Mouse (Mus musculus) intestine, embryonic 14.5 days (tissue): ENCODE results near the gene Ly6g6e. TPM values are rescaled to one million over a fixed set of nuclear protein-coding genes. Genes with fewer than 3 reads are reported as not detected.

Experiments used
- ATAC-seq: fragments of 200-750 bp; cut with Nextera tagmentation; replicated peaks from 2 replicates; pipeline ENCODE4 v1.8.0; 2017; ENCODE audit warnings: low read depth, moderate number of reproducible peaks, moderate TSS enrichment, moderate library complexity; ENCODE audit not compliant: low FRiP score, low TSS enrichment
- DNase-seq: peaks from one replicate; pipeline ENCODE4 v3.0.0-alpha.2; 2018; ENCODE audit warnings: low spot score
- H3K27ac ChIP-seq: fragments of 300-500 bp; sonication (generic); 2 replicates; pipeline ENCODE4 v1.5.1; 2014; ENCODE audit warnings: low read depth, mild to moderate bottlenecking, control low read depth
- H3K27me3 ChIP-seq: fragments of 300-500 bp; sonication (generic); replicated peaks from 2 replicates; pipeline ENCODE4 v1.6.1; 2014; ENCODE audit warnings: low read length, control low read depth; ENCODE audit not compliant: control insufficient read depth, insufficient read depth
- H3K36me3 ChIP-seq: fragments of 300-500 bp; sonication (generic); 2 replicates; pipeline ENCODE4 v1.6.1; 2014; ENCODE audit warnings: low read length, control low read depth; ENCODE audit not compliant: control insufficient read depth, insufficient read depth
- H3K4me1 ChIP-seq: fragments of 300-500 bp; sonication (generic); replicated peaks from 2 replicates; pipeline ENCODE4 v1.6.1; 2014; ENCODE audit warnings: low read length, control low read depth, mixed read lengths; ENCODE audit not compliant: control insufficient read depth, insufficient read depth
- H3K4me2 ChIP-seq: fragments of 300-500 bp; sonication (generic); 2 replicates; pipeline ENCODE4 v1.6.1; 2014; ENCODE audit warnings: low read length
- H3K4me3 ChIP-seq: fragments of 300-500 bp; sonication (generic); 2 replicates; pipeline ENCODE4 v1.5.1; 2014; ENCODE audit warnings: low read depth, low read length, control low read depth, mixed read lengths
- H3K9ac ChIP-seq: fragments of 300-500 bp; sonication (generic); 2 replicates; pipeline ENCODE4 v1.6.1; 2014; ENCODE audit warnings: mild to moderate bottlenecking, low read length
- H3K9me3 ChIP-seq: fragments of 300-500 bp; sonication (generic); 2 replicates; pipeline ENCODE4 v1.6.1; 2016; ENCODE audit warnings: low read length, control low read depth; ENCODE audit not compliant: control insufficient read depth
- WGBS: fragments of 180-500 bp; shearing (Covaris S2); extraction: QIAGEN DNeasy Blood & Tissue Kit; methylation state at CpG from one replicate; pipeline ENCODE4 v1.1.7; 2014; 5-methylcytosine and 5-hydroxymethylcytosine counted together
- polyA plus RNA-seq: library from polyadenylated mRNA; unstranded; fragments of >200 nt; fragmentation: Nextera tagmentation; extraction: Ambion mirVana; gene quantifications from 2 replicates; pipeline ENCODE4 v1.2.1, GENCODE M21; 2014

Gene Ly6g6e
- polyA plus RNA-seq, 1 experiment from 2014 or later = 2.8 TPM

DNA sequence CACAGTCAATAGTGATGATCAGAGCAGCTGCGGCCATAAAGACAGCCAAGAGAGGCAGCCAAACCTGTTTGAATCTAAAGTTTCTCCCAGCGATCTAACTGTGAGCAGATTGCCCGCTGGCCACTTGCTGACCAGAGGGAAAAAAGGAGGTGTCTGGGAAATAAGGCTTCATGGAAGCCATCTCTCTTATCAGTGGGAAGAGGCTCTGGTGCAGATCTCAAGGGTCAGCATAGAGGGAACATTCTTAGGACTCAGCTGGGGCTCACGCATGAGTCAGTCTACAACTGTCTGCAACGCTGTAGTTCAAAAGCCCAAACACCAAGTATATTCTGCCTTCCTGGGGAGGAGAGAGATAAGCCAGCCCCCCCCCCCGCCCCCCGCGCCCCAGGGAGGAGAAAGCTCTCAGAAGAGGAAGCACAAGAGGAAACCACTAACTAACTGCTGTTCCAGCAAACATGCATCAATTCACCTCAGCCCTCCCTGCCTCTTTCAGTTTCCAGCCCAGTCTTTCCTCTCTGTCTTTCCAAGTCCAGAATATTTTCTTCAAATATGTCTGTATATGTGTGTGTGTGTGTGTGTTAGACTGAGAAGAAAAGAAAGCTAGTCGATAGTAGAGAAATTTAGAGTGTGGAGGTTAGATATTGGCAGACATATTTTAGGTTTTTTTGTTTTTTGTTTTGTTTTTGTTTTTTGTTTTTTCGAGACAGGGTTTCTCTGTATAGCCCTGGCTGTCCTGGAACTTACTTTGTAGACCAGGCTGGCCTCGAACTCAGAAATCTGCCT lies 28.4 kb upstream of the Ly6g6e start:
- Histone ChIP-seq H3K4me1 (peaks cover 51% of the 10 kb centered on the region), H3K9ac (0 out of 2 replicates have a peak overlapping the region, but pooled peaks have one; percentile 4), H3K27me3 (no peaks in the 10 kb centered on the region), H3K4me3 (no peak overlapping the region; the same call in 1 of the 2 replicates), H3K4me2 (peak overlapping the region; percentile 98), H3K9me3 (no peaks in the 10 kb centered on the region), H3K27ac (peak overlapping the region; percentile 96), H3K36me3 (peaks cover 13% of the 10 kb centered on the region)
- DNase-seq (peak; percentile 62), ATAC-seq (no peak)
- 28% methylated on average over 11 of the region's 11 CpGs for WGBS

DNA sequence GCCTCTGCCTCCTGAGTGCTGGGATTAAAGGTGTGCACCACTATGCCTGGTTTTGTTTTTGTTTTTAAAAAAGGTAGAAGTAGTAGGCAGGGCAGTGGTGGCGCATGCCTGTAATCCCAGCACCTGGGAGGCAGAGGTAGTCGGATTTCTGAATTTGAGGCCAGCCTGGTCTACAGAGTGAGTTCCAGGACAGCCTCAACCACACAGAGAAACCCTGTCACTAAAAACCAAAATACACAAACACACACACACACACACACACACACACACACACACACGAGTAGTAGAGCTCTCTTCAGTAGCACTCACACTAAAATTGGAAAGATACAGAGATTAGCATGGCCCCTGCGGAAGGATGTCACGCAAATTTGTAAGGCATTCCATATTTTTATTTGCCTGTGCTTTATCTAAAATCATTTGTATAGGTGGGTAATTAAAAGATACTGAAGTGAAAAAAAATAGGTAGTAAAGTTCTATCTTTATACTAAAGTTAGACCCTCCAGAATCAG lies 27.7 kb upstream of the Ly6g6e start:
- no peak overlapping the region; the same call in 1 of the 2 replicates for H3K4me3 ChIP-seq

DNA sequence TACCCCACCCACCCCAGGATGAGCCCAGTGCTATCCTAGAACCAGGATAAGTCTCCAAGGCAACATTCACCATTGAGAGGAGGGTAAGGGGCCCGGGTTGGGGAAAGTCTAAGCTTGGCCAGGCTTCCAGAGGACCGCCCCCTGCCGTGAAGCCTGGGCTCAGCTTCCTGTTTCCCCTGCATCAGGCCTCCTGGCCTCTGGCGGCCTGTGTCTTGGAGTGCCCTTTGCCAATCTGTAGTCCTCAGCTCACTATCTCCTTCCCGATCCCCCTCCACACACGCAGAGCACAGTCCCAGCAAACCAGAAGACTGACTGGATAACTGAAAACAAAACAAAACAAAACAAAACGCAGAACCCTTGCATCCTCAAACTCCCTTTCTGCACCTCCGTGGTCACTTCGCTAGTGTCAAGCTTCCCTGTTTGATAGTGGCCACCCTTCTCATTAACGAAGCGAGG lies 27.1 kb upstream of the Ly6g6e start, which contains the start of gene Clic1:
Gene Clic1 (plus strand): TSS at position 406 of the 456 bp plus-strand sequence.
- Histone ChIP-seq H3K4me3 (peak within 1 kb of the TSS; percentile 71), H3K9me3 (no peaks in the 10 kb centered on the region), H3K27ac (peak within 1 kb of the TSS; percentile 96), H3K27me3 (no peaks in the 10 kb centered on the region), H3K36me3 (peaks cover 25% of the 10 kb centered on the region), H3K9ac (peak within 1 kb of the TSS; percentile 60), H3K4me1 (peaks cover 51% of the 10 kb centered on the region), H3K4me2 (peak within 1 kb of the TSS; percentile 98)
- peak; percentile 31 for ATAC-seq
- DNase-seq = peak; percentile 86
- 0% methylated on average over 11 of the region's 11 CpGs for WGBS

More for the DNA sequence above, 27.7 kb upstream of the Ly6g6e start:
- Histone ChIP-seq H3K9ac (no peak overlapping the region), H3K27ac (peak overlapping the region; percentile 96), H3K9me3 (no peaks in the 10 kb centered on the region), H3K36me3 (peaks cover 19% of the 10 kb centered on the region), H3K4me1 (peaks cover 51% of the 10 kb centered on the region), H3K4me2 (peak overlapping the region; percentile 98), H3K27me3 (no peaks in the 10 kb centered on the region)
- DNase-seq (no peak), ATAC-seq (no peak)
- WGBS = 69% methylated on average over 5 of the region's 5 CpGs

DNA sequence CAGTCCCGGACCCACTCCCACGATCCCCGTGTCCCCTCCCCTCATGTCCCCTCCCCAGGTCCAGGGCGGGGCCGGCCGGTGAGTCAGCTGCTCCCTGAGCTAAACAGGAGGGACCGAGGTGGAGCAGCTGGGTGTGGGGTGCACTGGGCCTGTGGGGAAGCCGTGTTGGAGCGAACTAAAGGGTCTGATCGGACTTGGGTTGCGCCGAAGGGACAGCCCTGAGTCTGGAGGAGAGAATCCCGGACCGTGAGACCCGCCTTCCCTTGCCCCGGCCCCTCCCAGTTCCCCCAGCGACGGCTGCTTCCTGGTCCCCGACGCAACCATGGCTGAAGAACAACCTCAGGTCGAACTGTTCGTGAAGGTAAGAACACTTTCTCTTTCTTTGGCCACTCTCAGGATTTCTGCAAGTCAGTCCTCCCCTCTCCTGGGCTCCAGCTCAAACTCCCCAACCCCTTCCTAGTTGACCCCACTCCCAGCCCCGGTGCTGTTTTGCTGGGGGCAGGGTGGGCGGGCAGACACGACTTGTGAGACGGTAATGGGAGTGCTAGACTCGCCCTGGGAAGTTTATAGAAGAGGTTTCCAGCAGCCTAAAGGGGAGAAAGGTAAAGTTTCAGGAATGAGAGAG lies 26.5 kb upstream of the Ly6g6e start:
- Histone ChIP-seq H3K4me1 (peaks cover 45% of the 10 kb centered on the region), H3K27me3 (no peaks in the 10 kb centered on the region), H3K27ac (peak overlapping the region; percentile 96), H3K9ac (peak overlapping the region; percentile 60), H3K4me2 (peak overlapping the region; percentile 98), H3K9me3 (no peaks in the 10 kb centered on the region), H3K36me3 (peaks cover 31% of the 10 kb centered on the region), H3K4me3 (peak overlapping the region; percentile 71)
- peak; percentile 16 for ATAC-seq
- under 1% methylated on average over 26 of the region's 27 CpGs for WGBS
- DNase-seq = peak; percentile 89

DNA sequence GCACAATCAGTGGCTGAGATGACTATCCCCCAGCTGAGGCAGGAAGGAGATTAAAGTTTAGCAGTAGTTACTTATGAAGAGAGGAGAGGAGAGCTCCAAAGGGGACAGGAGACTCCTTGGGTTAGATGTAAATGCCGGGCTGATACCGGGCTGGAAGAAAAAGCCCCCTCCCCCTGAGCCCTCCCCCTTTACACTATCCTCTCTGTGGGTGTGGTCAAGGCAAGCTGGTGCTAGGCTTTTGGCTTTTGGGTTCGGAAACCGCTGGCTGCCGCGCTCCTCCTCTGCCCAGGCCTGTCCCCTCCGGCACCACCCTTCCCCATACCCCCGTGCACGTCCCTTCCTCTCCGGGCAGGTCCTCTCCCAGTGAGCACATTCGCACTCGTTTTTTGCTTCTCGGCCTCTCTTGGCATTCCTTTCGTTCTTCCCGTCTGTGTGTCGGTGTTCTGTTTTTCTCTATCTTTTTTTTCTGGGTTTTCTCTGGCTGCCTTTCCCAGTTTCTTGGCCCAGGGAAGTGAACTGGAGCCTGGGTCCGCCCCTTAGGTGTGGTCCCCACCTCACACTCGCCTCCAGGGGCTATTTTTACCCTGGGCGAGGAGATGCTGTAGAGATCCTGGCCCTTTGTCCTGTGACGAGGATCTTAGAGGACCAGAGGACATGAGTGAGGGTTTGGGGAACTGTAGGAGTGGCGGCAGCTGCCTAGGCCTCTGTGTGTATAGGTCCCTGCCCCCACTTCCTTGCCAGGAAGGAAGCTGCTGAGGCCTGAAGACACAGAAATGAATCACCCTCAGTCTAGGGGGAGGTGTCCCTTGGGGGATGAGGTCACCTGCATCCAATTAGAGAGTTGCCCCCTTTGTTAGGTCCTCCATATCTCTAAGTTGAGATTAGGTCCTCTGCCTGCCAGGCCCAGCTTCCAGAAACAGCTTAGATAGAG lies 25.3 kb upstream of the Ly6g6e start:
- Histone ChIP-seq H3K4me1 (peaks cover 39% of the 10 kb centered on the region), H3K36me3 (peaks cover 43% of the 10 kb centered on the region), H3K9ac (peak overlapping the region; percentile 60), H3K9me3 (no peaks in the 10 kb centered on the region), H3K4me2 (peak overlapping the region; percentile 98), H3K27ac (peak overlapping the region; percentile 96), H3K4me3 (peak overlapping the region; percentile 71), H3K27me3 (no peaks in the 10 kb centered on the region)
- DNase-seq = peak; percentile 78
- WGBS = under 1% methylated on average over 21 of the region's 21 CpGs
- peak; percentile 68 for ATAC-seq

DNA sequence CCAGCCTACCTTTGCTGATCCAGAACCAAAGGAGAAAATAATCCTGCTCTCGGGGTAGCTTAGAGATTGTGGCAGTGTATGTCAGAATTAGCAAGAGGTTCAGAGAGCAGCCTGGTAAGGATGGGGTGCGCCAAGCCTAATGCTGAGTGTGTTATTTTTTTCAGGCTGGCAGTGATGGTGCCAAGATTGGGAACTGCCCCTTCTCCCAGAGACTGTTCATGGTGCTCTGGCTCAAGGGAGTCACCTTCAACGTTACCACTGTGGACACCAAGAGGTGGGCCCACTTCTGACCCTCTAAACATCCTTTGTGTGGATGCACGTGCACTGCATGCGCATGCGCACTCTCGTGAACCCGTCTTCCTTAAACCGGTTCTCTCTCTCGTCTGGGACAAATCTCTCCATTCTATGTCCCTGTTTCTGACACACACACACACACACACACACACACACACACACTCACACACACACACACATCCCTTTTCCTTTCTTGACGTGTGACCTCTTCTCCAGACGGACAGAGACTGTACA lies 24.4 kb upstream of the Ly6g6e start:
- H3K27me3 ChIP-seq = no peaks in the 10 kb centered on the region
- H3K4me2 ChIP-seq = peak overlapping the region; percentile 98
- DNase-seq = no peak
- H3K9ac ChIP-seq = peak overlapping the region; percentile 60
- H3K27ac ChIP-seq = peak overlapping the region; percentile 96
- H3K4me3 ChIP-seq = peak overlapping the region; percentile 71
- no peaks in the 10 kb centered on the region for H3K9me3 ChIP-seq
- H3K36me3 ChIP-seq = peaks cover 50% of the 10 kb centered on the region
- WGBS = 75% methylated on average over 12 of the region's 12 CpGs
- ATAC-seq = no peak
- peaks cover 35% of the 10 kb centered on the region for H3K4me1 ChIP-seq

DNA sequence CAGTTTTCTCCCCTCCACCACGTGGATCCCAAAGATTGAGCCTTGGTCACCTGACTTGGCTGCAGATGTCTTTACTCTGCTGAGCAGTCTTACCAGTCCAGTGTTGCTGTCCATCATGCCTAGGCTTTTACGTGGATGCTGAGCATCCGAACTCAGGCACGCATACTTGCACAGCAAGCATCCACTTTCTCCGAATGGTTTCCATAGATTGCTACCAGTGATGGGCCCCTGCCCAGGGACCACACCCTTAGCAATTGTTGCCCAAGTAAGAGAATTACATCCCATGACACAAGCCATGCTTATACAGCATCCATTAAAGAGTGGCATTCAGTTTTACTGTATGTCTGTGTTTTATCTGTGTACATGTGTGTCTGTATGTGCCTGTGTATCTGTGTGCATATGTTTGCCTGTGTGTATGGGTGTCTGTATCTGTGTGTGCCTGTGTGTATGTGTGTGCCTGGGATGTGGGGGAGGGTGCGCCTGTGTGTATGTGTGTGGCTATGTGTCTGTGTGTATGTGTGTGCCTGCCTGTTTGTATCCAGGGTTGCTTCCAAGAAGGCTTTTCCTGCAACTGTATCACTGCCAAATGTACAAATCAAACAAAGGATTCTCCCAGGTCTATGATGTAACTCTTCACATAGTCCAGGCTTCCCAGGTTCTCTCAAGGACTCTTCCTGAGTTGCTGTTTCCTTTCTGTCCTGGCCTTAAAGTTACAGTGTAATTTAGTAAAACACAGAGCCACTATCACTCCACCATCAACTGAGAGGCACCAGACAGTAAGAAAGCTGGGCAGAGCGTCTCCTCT lies 20.8 kb upstream of the Ly6g6e start:
- Histone ChIP-seq H3K27me3 (no peaks in the 10 kb centered on the region), H3K4me2 (no peak overlapping the region), H3K9me3 (no peaks in the 10 kb centered on the region), H3K4me1 (peaks cover 21% of the 10 kb centered on the region), H3K4me3 (no peak overlapping the region), H3K36me3 (peaks cover 67% of the 10 kb centered on the region), H3K27ac (no peak overlapping the region), H3K9ac (no peak overlapping the region)
- DNase-seq (no peak), ATAC-seq (no peak)
- WGBS = 92% methylated on average over 7 of the region's 7 CpGs
